Mouse (Mus musculus) stomach, embryonic 15.5 days (tissue): ENCODE measurements around the gene Stoml1. TPM values are rescaled to one million over a fixed set of nuclear protein-coding genes. Genes with fewer than 3 reads are reported as not detected.
A peak's percentile ranks its signal among the peaks of the same experiment; 100 is the strongest.
"Not testable (repeated sequence)": the region's sequence is repeated elsewhere in the genome, so short reads cannot be mapped to it uniquely, and the experiment has no call there.

Experiments
- ATAC-seq: fragments of 200-750 bp; cut with Nextera tagmentation; 2 replicates; pipeline ENCODE4 v1.8.0; 2017; ENCODE audit warnings: low read depth, moderate number of reproducible peaks, moderate TSS enrichment; ENCODE audit not compliant: insufficient read depth, low FRiP score
- H3K27ac ChIP-seq: fragments of 300-500 bp; sonication (generic); 2 replicates; pipeline ENCODE4 v1.5.1; 2015; ENCODE audit warnings: mild to moderate bottlenecking, inconsistent platforms
- H3K27me3 ChIP-seq: fragments of 300-500 bp; sonication (generic); replicated peaks from 2 replicates; pipeline ENCODE4 v1.6.1; 2015; ENCODE audit warnings: inconsistent platforms
- H3K36me3 ChIP-seq: fragments of 300-500 bp; sonication (generic); 2 replicates; pipeline ENCODE4 v1.6.1; 2015; ENCODE audit warnings: inconsistent platforms
- H3K4me1 ChIP-seq: fragments of 300-500 bp; sonication (generic); 2 replicates; pipeline ENCODE4 v1.6.1; 2015; ENCODE audit warnings: inconsistent platforms
- H3K4me2 ChIP-seq: fragments of 300-500 bp; sonication (generic); 2 replicates; pipeline ENCODE4 v1.6.1; 2015; ENCODE audit warnings: mild to moderate bottlenecking, inconsistent platforms
- H3K4me3 ChIP-seq: fragments of 300-500 bp; sonication (generic); replicated peaks from 2 replicates; pipeline ENCODE4 v1.5.1; 2015; ENCODE audit warnings: inconsistent platforms
- H3K9ac ChIP-seq: fragments of 300-500 bp; sonication (generic); 2 replicates; pipeline ENCODE4 v1.6.1; 2015; ENCODE audit warnings: inconsistent platforms
- H3K9me3 ChIP-seq: fragments of 300-500 bp; sonication (generic); 2 replicates; pipeline ENCODE4 v1.6.1; 2016; ENCODE audit warnings: inconsistent platforms
- WGBS: fragments of 180-500 bp; shearing (Covaris S2); methylation state at CpG from one replicate; pipeline ENCODE4 v1.1.7; 2015; 5-methylcytosine and 5-hydroxymethylcytosine counted together
- polyA plus RNA-seq: library from polyadenylated mRNA; unstranded; fragments of >200 nt; fragmentation: Nextera tagmentation; extraction: Ambion mirVana; gene quantifications from 2 replicates; pipeline ENCODE4 v1.2.1, GENCODE M21; 2015

The Stoml1 gene
- polyA plus RNA-seq, 1 experiment from 2014 or later: 24.1 TPM

DNA sequence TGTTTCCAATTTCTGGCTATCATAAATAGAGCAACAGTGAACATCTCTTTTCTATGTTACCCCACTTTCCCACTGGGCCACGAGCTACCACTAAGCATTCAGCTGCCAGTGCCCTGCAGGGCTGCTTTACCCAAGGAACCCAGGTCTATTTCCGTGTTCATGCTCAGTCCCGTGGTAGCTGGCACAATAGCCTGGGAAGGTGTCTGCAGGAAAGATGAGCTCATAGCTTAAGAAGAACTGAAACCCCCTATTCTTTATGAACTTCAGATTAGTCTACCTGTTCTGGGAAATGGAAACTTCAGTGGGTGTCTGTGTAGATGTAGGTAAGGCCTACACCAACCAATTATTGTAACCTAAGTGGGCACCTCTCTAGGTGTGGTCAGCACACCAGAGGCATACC lies 12.4 kb downstream of the Stoml1 start:
- no peak for ATAC-seq
- no peak overlapping the region for H3K27ac ChIP-seq

DNA sequence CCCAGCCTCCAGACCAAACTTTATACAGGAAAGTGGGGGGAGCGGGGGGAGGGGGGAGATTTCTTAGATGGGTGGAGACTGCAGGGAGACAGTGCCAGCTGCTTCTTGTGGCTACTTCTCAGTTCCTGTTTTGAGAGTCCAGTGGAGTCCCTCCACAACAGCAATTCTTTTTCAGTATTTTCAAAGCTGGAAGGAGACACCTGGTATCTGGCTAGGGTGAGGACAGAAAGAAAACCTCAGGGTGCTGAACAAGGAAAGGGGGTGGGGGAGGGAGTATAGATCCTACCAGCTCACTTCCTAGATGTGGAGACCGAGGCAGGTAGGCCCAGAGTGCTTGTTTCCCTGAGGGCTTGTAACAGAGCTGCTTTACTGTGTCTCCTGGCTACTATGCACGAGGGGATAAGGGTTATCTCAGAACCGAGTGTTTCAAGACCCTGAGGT lies 13.6 kb downstream of the Stoml1 start:
- Histone ChIP-seq H3K27ac (peak overlapping the region; percentile 28), H3K9me3 (no peaks in the 10 kb centered on the region), H3K4me2 (no peak overlapping the region), H3K36me3 (peaks cover 12% of the 10 kb centered on the region; the same call in 1 of the 2 replicates), H3K4me1 (0 out of 2 replicates have a peak, but pooled peaks cover 5% of the 10 kb centered on the region), H3K27me3 (no peaks in the 10 kb centered on the region), H3K9ac (no peak overlapping the region), H3K4me3 (no peak overlapping the region)
- WGBS: 26% methylated on average over 4 of the region's 4 CpGs
- ATAC-seq: no peak

More for the DNA sequence above, 12.4 kb downstream of the Stoml1 start:
- Histone ChIP-seq H3K4me3 (no peak overlapping the region), H3K9me3 (no peaks in the 10 kb centered on the region), H3K4me2 (no peak overlapping the region), H3K27me3 (no peaks in the 10 kb centered on the region), H3K4me1 (0 out of 2 replicates have a peak, but pooled peaks cover 5% of the 10 kb centered on the region), H3K9ac (no peak overlapping the region), H3K36me3 (peaks cover 12% of the 10 kb centered on the region; the same call in 1 of the 2 replicates)
- 67% methylated on average over 3 of the region's 3 CpGs for WGBS

DNA sequence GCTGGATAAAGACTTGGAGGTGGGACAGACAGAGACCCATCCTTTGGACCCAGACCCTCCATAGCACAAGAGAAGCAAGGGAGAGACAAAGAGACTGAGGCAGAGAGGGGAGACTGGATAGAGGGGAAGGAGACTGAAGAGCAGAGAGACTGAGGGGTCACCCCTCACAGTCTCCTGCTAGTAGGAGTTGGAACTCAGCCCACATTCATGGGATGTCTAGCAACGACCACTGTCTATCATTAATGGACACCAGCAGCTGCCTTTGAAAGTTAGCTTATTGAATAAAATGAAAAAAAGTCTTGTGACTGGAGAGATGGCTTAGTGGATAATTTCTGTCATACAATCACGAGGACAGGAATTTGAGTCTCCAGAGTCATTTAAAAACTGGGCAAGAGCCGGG lies 14.1 kb downstream of the Stoml1 start:
- Histone ChIP-seq H3K4me2 (no peak overlapping the region), H3K27ac (peak overlapping the region; percentile 28), H3K4me1 (0 out of 2 replicates have a peak, but pooled peaks cover 5% of the 10 kb centered on the region), H3K9ac (no peak overlapping the region), H3K27me3 (no peaks in the 10 kb centered on the region), H3K36me3 (peaks cover 9% of the 10 kb centered on the region; the same call in 1 of the 2 replicates), H3K9me3 (no peaks in the 10 kb centered on the region), H3K4me3 (no peak overlapping the region)
- WGBS: 54% methylated on average over 3 of the region's 3 CpGs
- no peak for ATAC-seq

DNA sequence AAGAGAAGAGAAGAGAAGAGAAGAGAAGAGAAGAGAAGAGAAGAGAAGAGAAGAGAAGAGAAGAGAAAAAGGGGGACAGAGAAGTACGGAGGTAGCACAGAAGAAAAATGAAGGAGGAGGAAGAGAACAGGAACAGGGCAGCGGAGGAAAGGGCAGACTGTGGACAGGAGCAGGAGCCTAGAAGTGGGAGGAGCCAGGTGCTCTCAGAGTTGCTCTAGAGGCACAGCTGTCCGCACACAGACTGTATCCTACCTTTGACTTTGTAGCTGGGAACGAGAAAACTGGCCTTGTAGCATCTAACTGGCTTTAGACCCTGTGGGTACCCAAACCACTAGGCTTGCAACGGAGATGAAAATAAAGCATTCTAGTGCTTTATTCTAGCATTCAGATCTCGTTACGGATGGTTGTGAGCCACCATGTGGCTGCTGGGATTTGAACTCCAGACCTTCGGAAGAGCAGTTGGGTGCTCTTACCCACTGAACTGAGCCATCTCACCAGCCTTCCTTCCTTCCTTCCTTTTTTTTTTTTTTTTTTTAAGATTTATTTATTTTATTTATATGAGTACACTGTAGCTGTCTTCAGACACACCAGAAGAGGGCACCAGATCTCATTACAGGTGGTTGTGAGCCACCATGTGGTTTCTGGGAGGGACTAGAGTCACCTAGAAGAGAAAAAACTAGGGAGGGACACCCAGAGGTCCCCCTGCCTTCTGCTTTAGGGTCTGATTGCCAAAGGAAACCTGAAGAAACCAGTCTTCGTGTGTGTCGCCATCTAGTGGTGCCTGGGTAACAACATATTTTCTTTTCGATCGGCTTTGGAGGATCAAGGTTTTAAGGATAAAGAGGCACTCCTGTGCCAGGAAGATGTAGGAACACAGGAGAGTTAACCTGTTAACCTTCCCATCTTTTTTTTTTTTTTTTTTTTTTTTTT lies 15.7 kb downstream of the Stoml1 start:
- Histone ChIP-seq H3K27ac (no peak overlapping the region), H3K4me2 (no peak overlapping the region), H3K27me3 (no peaks in the 10 kb centered on the region), H3K9ac (no peak overlapping the region), H3K9me3 (no peaks in the 10 kb centered on the region), H3K36me3 (no peaks in the 10 kb centered on the region), H3K4me1 (0 out of 2 replicates have a peak, but pooled peaks cover 5% of the 10 kb centered on the region), H3K4me3 (no peak overlapping the region)
- no peak for ATAC-seq
- WGBS: 48% methylated on average over 12 of the region's 12 CpGs

DNA sequence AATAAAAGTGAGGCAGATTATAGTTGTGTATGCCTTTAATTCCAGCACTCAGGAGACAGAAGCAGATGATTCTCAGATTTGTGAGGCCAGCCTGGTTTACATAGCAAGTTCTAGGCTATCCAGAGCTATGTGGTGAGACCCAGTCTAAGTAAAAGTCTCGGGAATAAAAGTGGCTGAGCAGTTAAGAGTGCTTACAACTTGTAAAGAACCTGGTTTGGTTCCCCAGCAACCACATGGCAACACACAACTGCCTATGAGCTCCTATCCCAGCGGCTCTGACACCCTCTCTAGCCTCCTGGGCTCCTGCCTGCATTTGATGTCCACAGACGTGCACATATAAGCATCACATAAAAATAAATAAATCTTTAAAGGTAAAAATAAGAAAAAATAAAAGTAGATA lies 17.1 kb downstream of the Stoml1 start:
- no peaks in the 10 kb centered on the region for H3K36me3 ChIP-seq
- no peaks in the 10 kb centered on the region for H3K27me3 ChIP-seq
- no peak overlapping the region for H3K4me3 ChIP-seq
- 68% methylated on average over 3 of the region's 3 CpGs for WGBS
- H3K27ac ChIP-seq: no peak overlapping the region
- H3K4me1 ChIP-seq: peaks cover 12% of the 10 kb centered on the region
- no peak for ATAC-seq
- no peak overlapping the region for H3K9ac ChIP-seq
- no peak overlapping the region for H3K4me2 ChIP-seq
- H3K9me3 ChIP-seq: no peaks in the 10 kb centered on the region

GRCm38 (mm10) chr9:58271109-58271508 lies 18.1 kb downstream of the Stoml1 start:
- no peak overlapping the region for H3K4me2 ChIP-seq
- H3K9ac ChIP-seq: no peak overlapping the region
- WGBS: 81% methylated on average over 3 of the region's 3 CpGs
- no peaks in the 10 kb centered on the region for H3K27me3 ChIP-seq
- no peak for ATAC-seq
- H3K27ac ChIP-seq: no peak overlapping the region
- no peak overlapping the region for H3K4me3 ChIP-seq
- no peaks in the 10 kb centered on the region for H3K36me3 ChIP-seq
- H3K9me3 ChIP-seq: no peaks in the 10 kb centered on the region
- peaks cover 20% of the 10 kb centered on the region for H3K4me1 ChIP-seq

- WGBS: 92% methylated on average over 9 of the region's 9 CpGs
- ATAC-seq, H3K36me3 ChIP-seq, H3K9me3 ChIP-seq, H3K4me3 ChIP-seq, H3K4me2 ChIP-seq, H3K27me3 ChIP-seq, H3K27ac ChIP-seq, H3K9ac ChIP-seq: not testable (repeated sequence)
- H3K4me1 ChIP-seq: peaks cover 16% of the 10 kb centered on the region
These were observed 18.6 kb downstream of the Stoml1 start for GRCm38 (mm10) chr9:58271551-58271950.

DNA sequence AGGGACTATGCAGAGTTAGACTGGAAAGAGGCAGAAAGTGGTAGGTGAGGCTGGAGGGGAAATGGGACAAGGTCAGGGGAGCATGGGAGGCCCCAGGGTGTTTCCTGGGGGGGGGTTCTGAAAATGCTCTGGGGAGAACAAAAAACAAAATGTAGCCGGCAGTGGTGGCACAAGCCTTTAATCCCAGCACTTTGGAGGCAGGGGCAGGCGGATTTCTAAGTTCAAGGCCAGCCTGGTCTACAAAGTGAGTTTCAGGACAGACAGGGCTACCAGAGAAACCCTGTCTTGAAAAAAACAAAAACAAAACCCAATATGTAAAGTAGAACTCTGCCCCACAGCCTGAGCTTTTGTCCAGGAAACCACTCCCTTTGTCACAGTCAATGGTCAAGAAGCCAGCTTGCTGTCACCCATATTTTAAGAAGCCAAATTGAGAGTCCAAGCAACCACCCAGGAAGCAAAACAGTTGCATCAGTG lies 19.1 kb downstream of the Stoml1 start:
- 62% methylated on average over 2 of the region's 2 CpGs for WGBS
- Histone ChIP-seq H3K4me1 (peaks cover 14% of the 10 kb centered on the region), H3K36me3 (no peaks in the 10 kb centered on the region), H3K9me3 (no peaks in the 10 kb centered on the region), H3K4me3 (no peak overlapping the region), H3K4me2 (no peak overlapping the region), H3K27me3 (no peaks in the 10 kb centered on the region), H3K27ac (no peak overlapping the region), H3K9ac (no peak overlapping the region)
- ATAC-seq: no peak

GRCm38 (mm10) chr9:58272855-58273254 lies 19.9 kb downstream of the Stoml1 start:
- H3K9ac ChIP-seq: no peak overlapping the region
- ATAC-seq: no peak
- 70% methylated on average over 9 of the region's 9 CpGs for WGBS

GRCm38 (mm10) chr9:58274101-58274604 lies 21.2 kb downstream of the Stoml1 start:
- H3K9me3 ChIP-seq: no peaks in the 10 kb centered on the region
- no peaks in the 10 kb centered on the region for H3K36me3 ChIP-seq
- WGBS: 87% methylated on average over 7 of the region's 7 CpGs
- H3K4me2 ChIP-seq: no peak overlapping the region
- ATAC-seq: no peak
- no peaks in the 10 kb centered on the region for H3K27me3 ChIP-seq
- H3K9ac ChIP-seq: no peak overlapping the region
- H3K4me1 ChIP-seq: peaks cover 14% of the 10 kb centered on the region
- no peak overlapping the region for H3K4me3 ChIP-seq
- no peak overlapping the region for H3K27ac ChIP-seq

More at GRCm38 (mm10) chr9:58272855-58273254, 19.9 kb downstream of the Stoml1 start:
- H3K9me3 ChIP-seq: no peaks in the 10 kb centered on the region
- H3K27me3 ChIP-seq: no peaks in the 10 kb centered on the region
- H3K27ac ChIP-seq: no peak overlapping the region
- no peak overlapping the region for H3K4me3 ChIP-seq
- no peaks in the 10 kb centered on the region for H3K36me3 ChIP-seq
- no peak overlapping the region for H3K4me2 ChIP-seq
- peaks cover 14% of the 10 kb centered on the region for H3K4me1 ChIP-seq

GRCm38 (mm10) chr9:58274626-58275025 lies 21.7 kb downstream of the Stoml1 start:
- no peak overlapping the region for H3K4me3 ChIP-seq
- no peaks in the 10 kb centered on the region for H3K27me3 ChIP-seq
- ATAC-seq: no peak
- H3K27ac ChIP-seq: peak overlapping the region; percentile 54; the same call in 1 of the 2 replicates
- H3K4me1 ChIP-seq: peaks cover 14% of the 10 kb centered on the region
- H3K9me3 ChIP-seq: no peaks in the 10 kb centered on the region
- 26% methylated on average over 3 of the region's 3 CpGs for WGBS
- H3K9ac ChIP-seq: no peak overlapping the region
- H3K36me3 ChIP-seq: no peaks in the 10 kb centered on the region
- H3K4me2 ChIP-seq: no peak overlapping the region
